Mouse (Mus musculus) ovary, adult 10 weeks (tissue): ENCODE results near the gene Olfr787. TPM values are rescaled to one million over a fixed set of nuclear protein-coding genes. Genes with fewer than 3 reads are reported as not detected.

Source experiments
- polyA plus RNA-seq: library from polyadenylated mRNA; stranded (reverse); fragments of 350-450 nt; fragmentation: Illumina TruSeq; extraction: RNeasy Lipid Tissue Mini Kit (QIAGEN cat#74804); gene quantifications from one replicate; pipeline ENCODE4 v1.2.3, GENCODE M21; 2014

Olfr787 gene
- not detected for polyA plus RNA-seq

GRCm38 (mm10) chr10:129461562-129461961 is at the start of gene Olfr787:
Gene Olfr787 (plus strand): TSS chr10:129461862.

GRCm38 (mm10) chr10:129427006-129427405 is 34.7 kb upstream of the Olfr787 start, which contains the start of gene Olfr786:
Gene Olfr786 (plus strand): TSS chr10:129427306.

DNA sequence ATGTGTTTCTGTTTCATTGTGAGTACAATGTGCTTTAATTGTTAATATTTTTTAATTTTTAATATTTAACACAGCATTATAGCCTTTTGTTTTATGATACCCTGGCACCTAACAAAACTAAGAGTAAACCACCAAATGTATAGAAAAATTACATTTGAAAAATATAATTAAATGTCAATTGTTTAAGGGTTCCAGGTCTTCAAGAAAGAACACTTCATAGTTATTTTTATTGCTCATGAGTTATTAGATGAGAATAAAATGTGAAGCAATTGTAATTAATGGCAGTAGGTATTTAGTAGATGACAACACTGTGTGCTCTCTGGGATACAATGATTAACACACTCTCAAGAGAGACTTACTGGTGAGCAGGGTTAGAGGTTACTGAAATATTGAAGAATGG is 9.0 kb downstream of the Olfr787 start, which contains the start of gene Olfr788:
Gene Olfr788 (plus strand): TSS at position 301 of the 400 bp plus-strand sequence.

DNA sequence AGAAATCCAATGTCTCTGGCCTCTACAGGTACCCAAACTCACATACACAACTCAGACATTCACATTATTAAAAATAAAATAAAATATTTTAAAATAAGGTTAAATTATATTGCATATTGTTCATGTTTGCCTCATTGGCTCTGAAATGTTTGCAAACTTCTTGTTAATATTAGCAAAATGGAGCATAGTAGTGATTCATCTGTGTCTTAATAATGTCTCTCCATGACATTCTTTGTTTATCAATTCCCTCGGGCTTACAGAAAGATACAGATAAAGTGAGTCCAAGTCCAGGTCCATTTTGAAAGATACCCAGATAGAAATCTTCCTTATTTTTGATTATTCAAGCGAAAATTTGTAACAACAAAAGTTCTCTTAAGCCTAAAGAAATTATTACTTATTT is 22.8 kb downstream of the Olfr787 start, which contains the start of gene Olfr789:
Gene Olfr789 (plus strand): TSS at position 301 of the 400 bp plus-strand sequence.

GRCm38 (mm10) chr10:129498192-129498591 is 36.5 kb downstream of the Olfr787 start, which contains the start of gene Olfr790:
Gene Olfr790 (plus strand): TSS chr10:129498492.

Other genes with a start within 250 kb of the Olfr787 start
- not detected for gene Olfr774, start 225.7 kb upstream of the Olfr787 start, polyA plus RNA-seq
- not detected for gene Olfr775, start 213.4 kb upstream of the Olfr787 start, polyA plus RNA-seq
- gene Olfr776, start 202.7 kb upstream of the Olfr787 start, polyA plus RNA-seq = not detected
- gene Olfr777, start 190.4 kb upstream of the Olfr787 start, polyA plus RNA-seq = not detected
- not detected for gene Olfr780, start 143.7 kb upstream of the Olfr787 start, polyA plus RNA-seq
- gene Olfr781, start 133.0 kb upstream of the Olfr787 start, polyA plus RNA-seq = not detected
- gene Olfr782, start 113.0 kb upstream of the Olfr787 start, polyA plus RNA-seq = not detected
- gene Olfr784, start 77.8 kb upstream of the Olfr787 start, polyA plus RNA-seq = not detected
- not detected for gene Olfr785, start 56.4 kb upstream of the Olfr787 start, polyA plus RNA-seq
- gene Olfr786, start 34.6 kb upstream of the Olfr787 start, polyA plus RNA-seq = not detected
- not detected for gene Olfr788, start 9.1 kb downstream of the Olfr787 start, polyA plus RNA-seq
- not detected for gene Olfr789, start 22.9 kb downstream of the Olfr787 start, polyA plus RNA-seq
- not detected for gene Olfr790, start 36.6 kb downstream of the Olfr787 start, polyA plus RNA-seq
- gene Olfr791, start 59.9 kb downstream of the Olfr787 start, polyA plus RNA-seq = not detected
- gene Olfr792, start 77.3 kb downstream of the Olfr787 start, polyA plus RNA-seq = 0.20 TPM
- gene Olfr794, start 105.8 kb downstream of the Olfr787 start, polyA plus RNA-seq = not detected
- gene Olfr796, start 150.7 kb downstream of the Olfr787 start, polyA plus RNA-seq = not detected
- not detected for gene Olfr798, start 166.1 kb downstream of the Olfr787 start, polyA plus RNA-seq
- not detected for gene Olfr799, start 175.6 kb downstream of the Olfr787 start, polyA plus RNA-seq
- gene Olfr800, start 195.8 kb downstream of the Olfr787 start, polyA plus RNA-seq = not detected
- not detected for gene Olfr801, start 212.0 kb downstream of the Olfr787 start, polyA plus RNA-seq
- gene Olfr802, start 226.3 kb downstream of the Olfr787 start, polyA plus RNA-seq = not detected
- gene Olfr803, start 232.4 kb downstream of the Olfr787 start, polyA plus RNA-seq = not detected
- not detected for gene Olfr804, start 241.3 kb downstream of the Olfr787 start, polyA plus RNA-seq